Mouse (Mus musculus) C2C12 (cell line): ENCODE results near the gene Necab2.

Source experiments
- CEBPB ChIP-seq: IDR thresholded peaks from one replicate; pipeline ENCODE4 v1.6.1; 2011; ENCODE audit warnings: low read depth, mild to moderate bottlenecking, control low read depth, moderate library complexity
- CTCF ChIP-seq: IDR thresholded peaks from one replicate; pipeline ENCODE4 v1.5.1; 2011; ENCODE audit not compliant: control insufficient read depth, insufficient read depth, insufficient read length
- FOSL1 ChIP-seq: IDR thresholded peaks from one replicate; pipeline ENCODE4 v1.8.0; 2011; ENCODE audit warnings: mild to moderate bottlenecking, low read length; ENCODE audit not compliant: poor library complexity, insufficient read depth, severe bottlenecking
- MAX ChIP-seq: IDR thresholded peaks from one replicate; pipeline ENCODE4 v1.6.1; 2011; ENCODE audit warnings: mild to moderate bottlenecking, control low read depth
- MYOD1 ChIP-seq: IDR thresholded peaks from one replicate; pipeline ENCODE4 v1.6.1; 2011; ENCODE audit warnings: low read depth; ENCODE audit not compliant: control insufficient read depth, insufficient read length
- MYOG ChIP-seq: IDR thresholded peaks from one replicate; pipeline ENCODE4 v1.6.1; 2011; ENCODE audit not compliant: control insufficient read depth, insufficient read length; ENCODE audit errors: extremely low read depth
- USF1 ChIP-seq: IDR thresholded peaks from one replicate; pipeline ENCODE4 v1.6.1; 2011; ENCODE audit warnings: low read depth, mild to moderate bottlenecking, control low read depth, moderate library complexity

DNA sequence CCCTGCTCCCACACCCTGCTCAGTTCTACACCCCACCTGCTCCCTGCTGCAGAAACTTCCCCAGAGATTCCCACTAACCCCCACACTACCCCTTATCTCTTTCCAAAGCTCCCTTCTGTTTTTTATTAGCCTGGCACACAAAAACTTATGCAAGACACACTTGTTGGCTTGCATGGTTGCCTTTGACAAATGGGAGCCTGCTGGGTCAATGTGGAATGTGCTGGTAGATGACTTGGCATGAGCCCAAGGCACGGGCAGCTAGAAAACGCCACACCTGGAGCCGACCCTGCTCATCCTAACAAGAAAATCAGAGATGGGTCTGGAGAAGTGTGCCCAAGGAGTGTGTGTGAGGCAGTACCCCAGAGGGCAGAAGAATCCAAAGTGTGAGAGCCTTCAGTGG, 17.0 kb upstream of the Necab2 start:
- TF ChIP-seq CTCF (no peak), MAX (no peak), MYOD1 (no peak), MYOG (no peak), CEBPB (no peak), USF1 (no peak), FOSL1 (no peak)
